Mouse (Mus musculus) cortical plate, adult 2 months (tissue): ENCODE results near the gene Ap4m1. TPM values are rescaled to one million over a fixed set of nuclear protein-coding genes. Genes with fewer than 3 reads are reported as not detected.

Source experiments
- H3K27ac ChIP-seq: fragments of 200-500 bp; 2 replicates; pipeline ENCODE4 v1.5.1; 2012; ENCODE audit warnings: low read length, control low read depth, inconsistent platforms; ENCODE audit not compliant: insufficient read depth
- H3K4me1 ChIP-seq: fragments of 200-500 bp; 2 replicates; pipeline ENCODE4 v1.6.1; 2011; ENCODE audit warnings: low read length; ENCODE audit not compliant: control insufficient read depth, insufficient read depth
- H3K4me3 ChIP-seq: fragments of 200-500 bp; 2 replicates; pipeline ENCODE4 v1.5.1; 2011; ENCODE audit warnings: mild to moderate bottlenecking, low read length, control low read depth; ENCODE audit not compliant: insufficient read depth
- CTCF ChIP-seq: fragments of 200-500 bp; IDR thresholded peaks from 2 replicates; pipeline ENCODE4 v1.5.1; 2011; ENCODE audit warnings: mild to moderate bottlenecking, control low read depth, low read length; ENCODE audit not compliant: insufficient read depth; ENCODE audit errors: extremely low read depth
- POLR2A ChIP-seq: fragments of 200-500 bp; IDR thresholded peaks from 2 replicates; pipeline ENCODE4 v1.6.1; 2011; ENCODE audit warnings: mild to moderate bottlenecking, low read length, control low read depth; ENCODE audit not compliant: insufficient read depth; ENCODE audit errors: extremely low read depth
- polyA plus RNA-seq: library from polyadenylated mRNA; depleted of rRNA; stranded (reverse); fragments of >200 nt; gene quantifications from 2 replicates; pipeline ENCODE4 v1.2.3, GENCODE M21; 2012

Ap4m1 gene
- polyA plus RNA-seq, 1 experiment: 21.6 TPM

- H3K4me1 ChIP-seq: no peaks in the 10 kb centered on the region
These were observed 10.7 kb upstream of the Ap4m1 start, which contains the start of gene Cops6 for GRCm38 (mm10) chr5:138160842-138161665. Cops6 (plus strand) TSS chr5:138161071.

GRCm38 (mm10) chr5:138163046-138163445 is 8.8 kb upstream of the Ap4m1 start:
- TF ChIP-seq CTCF (no peak), POLR2A (no peak)
- Histone ChIP-seq H3K4me1 (no peaks in the 10 kb centered on the region), H3K4me3 (no peak overlapping the region), H3K27ac (no peak overlapping the region)

More at GRCm38 (mm10) chr5:138160842-138161665, 10.7 kb upstream of the Ap4m1 start, which contains the start of gene Cops6:
- 0 out of 2 replicates have a peak within 1 kb of the TSS, but pooled peaks have one; percentile 25 for H3K27ac ChIP-seq
- peak within 1 kb of the TSS; percentile 87 for H3K4me3 ChIP-seq
- TF ChIP-seq POLR2A (peak; percentile 86), CTCF (no peak)

GRCm38 (mm10) chr5:138163610-138164009 is 8.2 kb upstream of the Ap4m1 start:
- Histone ChIP-seq H3K27ac (no peak overlapping the region), H3K4me1 (no peaks in the 10 kb centered on the region), H3K4me3 (no peak overlapping the region)
- TF ChIP-seq POLR2A (no peak), CTCF (no peak)

- TF ChIP-seq CTCF (no peak), POLR2A (no peak)
- Histone ChIP-seq H3K4me3 (no peak overlapping the region), H3K27ac (no peak overlapping the region), H3K4me1 (no peaks in the 10 kb centered on the region)
These were observed 6.2 kb upstream of the Ap4m1 start for GRCm38 (mm10) chr5:138165594-138165993.

- TF ChIP-seq POLR2A: peak; percentile 2; the same call in 1 of the 2 replicates
- TF ChIP-seq CTCF: no peak
- peak overlapping the region; percentile 68 for H3K4me3 ChIP-seq
- no peaks in the 10 kb centered on the region for H3K4me1 ChIP-seq
- H3K27ac ChIP-seq: peak overlapping the region; percentile 87
These were observed 753 bp upstream of the Ap4m1 start for GRCm38 (mm10) chr5:138170936-138171561.

GRCm38 (mm10) chr5:138173217-138173616 is 1.4 kb downstream of the Ap4m1 start:
- TF ChIP-seq CTCF (no peak), POLR2A (no peak)
- H3K4me3 ChIP-seq: no peak overlapping the region
- no peaks in the 10 kb centered on the region for H3K4me1 ChIP-seq
- no peak overlapping the region for H3K27ac ChIP-seq

- TF ChIP-seq CTCF: no peak
- TF ChIP-seq POLR2A: peak; percentile 89
- H3K4me3 ChIP-seq: peak within 1 kb of the TSS; percentile 71
- no peaks in the 10 kb centered on the region for H3K4me1 ChIP-seq
- peak within 1 kb of the TSS; percentile 65 for H3K27ac ChIP-seq
These were observed 15.3 kb downstream of the Ap4m1 start, which contains the start of the genes Taf6 and Cnpy4 for GRCm38 (mm10) chr5:138186950-138187638. Taf6 (minus strand) TSS chr5:138187451. Cnpy4 (plus strand) TSS chr5:138187485.

GRCm38 (mm10) chr5:138187661-138188306 is 16.0 kb downstream of the Ap4m1 start:
- Histone ChIP-seq H3K4me1 (no peaks in the 10 kb centered on the region), H3K4me3 (peak overlapping the region; percentile 71), H3K27ac (peak overlapping the region; percentile 65)
- no peak for TF ChIP-seq CTCF
- TF ChIP-seq POLR2A: 0 out of 2 replicates have a peak, but pooled peaks have one; percentile 18
